Mouse (Mus musculus) left cerebral cortex, adult 11 months (tissue): Measurements from ENCODE around the gene Sec61b.

ENCODE experiments used
- DNase-seq: peaks from one replicate; pipeline ENCODE4 v3.0.0; 2022; ENCODE audit warnings: low spot score

The Sec61b gene

GRCm38 (mm10) chr4:47491243-47491642 lies 16.8 kb downstream of the Sec61b start:
- DNase-seq = no peak

- DNase-seq = no peak
These were observed 18.0 kb downstream of the Sec61b start for GRCm38 (mm10) chr4:47492311-47493086.

DNA sequence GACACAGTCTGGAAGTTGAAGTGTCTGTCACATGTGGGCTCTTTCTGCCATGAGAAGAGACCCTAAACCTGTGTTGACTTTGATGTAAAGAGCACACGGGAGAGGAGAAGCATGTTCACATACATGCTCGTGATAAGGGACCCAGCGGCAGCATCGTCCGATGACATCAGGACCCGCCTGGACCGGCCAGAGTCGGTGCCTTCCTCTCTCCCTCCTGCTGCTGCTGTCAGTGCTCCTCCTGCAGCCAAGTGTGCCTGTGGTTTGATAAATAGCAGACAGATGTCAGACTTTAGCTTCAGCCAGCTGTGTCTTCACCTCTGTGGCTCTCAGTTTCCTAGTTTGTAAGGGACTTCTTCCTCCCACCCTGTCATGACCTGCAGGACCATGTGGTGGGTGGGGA lies 19.0 kb downstream of the Sec61b start:
- no peak for DNase-seq

- DNase-seq = no peak
These were observed 19.7 kb downstream of the Sec61b start for GRCm38 (mm10) chr4:47494137-47494536.

DNA sequence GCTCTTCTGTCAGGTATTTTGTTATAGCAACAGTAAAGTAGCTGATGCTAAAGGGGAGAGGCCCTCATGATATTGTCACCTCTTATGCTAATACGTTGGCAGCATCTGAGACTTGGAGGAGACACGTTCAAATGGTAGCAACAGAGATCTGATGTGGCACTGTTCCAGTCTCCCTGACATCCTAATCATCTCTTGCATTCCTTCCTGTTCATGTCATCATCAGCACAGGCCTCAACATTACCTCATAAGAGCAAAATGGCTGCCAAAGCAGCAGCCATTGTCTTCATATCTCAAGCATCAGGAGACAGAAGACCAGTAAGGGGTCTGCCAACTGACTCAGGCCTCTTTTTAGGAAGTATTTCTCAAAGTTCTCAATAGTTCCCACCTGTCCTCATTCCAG lies 20.2 kb downstream of the Sec61b start:
- DNase-seq = no peak

DNA sequence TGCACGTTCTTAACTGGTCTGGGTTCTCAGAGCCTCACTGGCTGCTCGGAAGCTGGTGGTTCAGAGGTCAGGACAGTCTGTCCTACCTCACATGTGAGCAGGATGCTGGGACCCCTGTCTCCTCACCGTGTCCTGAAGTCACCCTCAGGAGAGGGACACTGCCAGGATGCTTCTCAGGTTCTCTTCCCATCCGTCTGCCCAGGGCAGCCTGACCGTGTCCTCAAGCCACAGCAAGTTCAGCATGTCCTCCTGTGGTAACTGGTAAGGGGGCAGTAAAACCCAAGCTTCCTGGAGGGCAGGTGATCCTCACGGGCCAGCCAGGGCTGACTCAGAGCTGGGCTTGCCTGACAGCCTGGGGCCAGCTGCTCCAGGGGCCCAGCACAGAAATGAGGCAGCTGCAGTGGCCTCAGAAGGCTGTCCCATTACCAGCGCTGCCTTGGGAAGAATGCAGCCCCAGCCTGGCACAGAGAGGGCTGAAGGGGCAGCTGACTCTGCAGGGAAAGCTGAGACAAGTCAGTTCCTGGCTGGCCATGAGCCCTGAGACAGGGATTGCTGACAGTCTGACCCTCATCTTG lies 23.4 kb downstream of the Sec61b start:
- DNase-seq = no peak

DNA sequence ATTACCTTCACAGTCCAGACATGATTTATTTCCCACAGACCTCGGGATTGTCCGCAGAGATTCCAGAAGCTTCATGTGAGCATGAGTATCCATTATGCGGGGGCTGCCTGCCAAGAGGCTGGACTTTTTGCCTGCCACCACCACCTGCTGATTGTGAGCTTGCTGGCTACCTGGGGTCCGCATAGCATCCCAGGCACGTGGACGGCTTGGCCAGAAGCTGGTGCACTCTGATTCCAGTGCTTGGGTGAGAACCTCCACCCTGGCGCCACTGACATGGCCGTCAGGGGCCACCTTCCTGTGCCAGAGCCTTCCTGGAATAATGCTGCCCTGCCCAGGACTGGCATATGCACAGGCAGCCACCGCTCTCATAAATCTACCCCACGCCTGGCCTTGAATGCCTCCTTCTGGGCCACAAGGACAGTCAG lies 24.7 kb downstream of the Sec61b start:
- DNase-seq = no peak

DNA sequence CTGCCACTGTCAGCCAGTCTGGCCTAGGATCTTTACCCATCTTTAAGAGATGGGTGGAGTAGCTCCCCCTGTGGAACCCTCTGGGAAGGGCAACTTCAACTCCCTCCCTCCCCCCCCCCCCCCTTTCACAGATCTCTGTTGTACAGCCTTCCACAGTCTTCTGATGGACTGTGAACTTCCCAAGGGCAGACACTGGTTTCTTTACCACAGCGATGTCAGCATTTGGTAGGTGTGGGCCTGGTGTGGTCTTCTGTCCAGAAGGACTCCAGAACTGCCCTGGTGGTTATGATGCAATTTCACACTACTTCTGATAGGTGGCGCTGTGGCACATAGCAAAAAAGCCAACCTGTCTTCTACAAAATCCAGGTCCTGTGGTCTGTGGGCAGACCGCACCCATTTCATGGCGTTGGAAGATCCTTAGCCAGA lies 28.1 kb downstream of the Sec61b start:
- DNase-seq = peak; percentile 16

- DNase-seq = no peak
These were observed 28.6 kb downstream of the Sec61b start for GRCm38 (mm10) chr4:47503045-47503444.

GRCm38 (mm10) chr4:47504841-47505517 lies 30.5 kb downstream of the Sec61b start:
- no peak for DNase-seq

- DNase-seq = no peak
These were observed 44.2 kb downstream of the Sec61b start for GRCm38 (mm10) chr4:47518551-47519181.

DNA sequence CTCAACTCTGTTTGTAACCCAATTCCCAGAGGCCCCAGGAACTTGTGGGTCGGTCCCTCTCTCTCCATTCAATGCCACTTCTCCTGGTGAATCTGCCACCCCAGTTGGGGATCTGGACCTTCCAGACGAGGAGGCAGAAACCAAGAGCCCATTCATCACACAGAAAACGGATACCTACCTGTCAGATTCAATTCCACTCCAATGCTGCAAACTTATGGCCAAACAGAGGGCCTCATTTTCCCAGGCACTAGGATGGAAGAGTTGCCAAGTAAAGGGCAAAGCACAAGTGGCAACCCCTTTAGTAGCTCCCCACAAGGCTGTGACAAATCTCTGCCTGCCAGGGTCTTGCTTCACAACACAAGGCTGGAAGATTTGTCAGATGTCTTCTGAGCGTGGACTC lies 45.6 kb downstream of the Sec61b start:
- no peak for DNase-seq

DNA sequence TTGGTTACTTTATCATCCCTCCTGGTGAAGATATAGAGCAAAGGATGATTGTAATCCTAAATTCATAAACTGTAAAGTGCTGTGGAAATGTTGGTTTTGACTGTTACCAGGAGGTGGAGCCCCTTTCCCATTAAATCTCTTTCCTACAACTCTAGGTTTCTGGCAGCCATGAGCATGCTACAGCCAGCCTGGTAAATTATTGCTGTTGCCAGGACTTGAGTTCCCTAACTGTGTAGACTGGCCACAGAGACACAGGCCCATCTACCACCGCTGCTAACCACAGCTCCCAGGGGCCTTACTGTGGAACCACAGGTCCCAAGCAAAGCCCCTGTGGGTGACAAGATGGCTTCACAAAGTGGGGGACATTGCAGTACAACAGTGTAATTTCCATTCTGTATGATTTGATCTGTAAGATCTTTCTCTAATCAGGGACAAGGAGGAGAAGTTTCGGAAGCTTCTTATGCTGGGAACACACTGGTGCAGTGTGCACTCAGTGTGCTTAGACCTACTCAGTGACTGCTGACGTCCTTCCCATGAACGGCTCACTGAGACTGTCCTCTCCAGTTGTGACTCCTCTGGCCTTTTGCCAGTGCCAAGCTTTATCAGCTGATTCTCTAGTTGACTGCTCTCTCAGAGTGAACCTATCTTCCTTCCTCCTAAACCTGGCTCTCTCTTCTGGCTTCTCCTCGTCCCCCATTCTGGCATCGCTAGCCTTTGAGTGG lies 47.6 kb downstream of the Sec61b start:
- DNase-seq = peak; percentile 19

DNA sequence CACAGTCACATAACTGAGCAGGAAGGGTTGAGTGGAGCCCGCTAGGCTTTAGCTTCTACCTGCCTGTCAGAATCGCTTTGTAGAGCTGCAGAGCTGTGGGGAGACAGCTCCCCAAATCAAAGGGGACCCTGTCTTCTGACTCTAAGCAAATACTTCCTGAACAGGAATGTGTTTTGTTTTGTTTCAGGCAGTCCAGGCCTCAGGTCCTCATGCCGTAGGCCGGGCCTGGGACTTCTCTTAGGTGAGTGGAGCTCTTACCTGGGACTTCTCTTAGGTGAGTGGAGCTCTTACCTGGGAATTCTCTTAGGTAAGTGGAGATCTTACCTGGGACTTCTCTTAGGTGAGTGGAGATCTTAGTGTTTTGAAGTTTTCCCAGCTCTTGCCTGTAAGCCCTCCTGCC lies 55.4 kb downstream of the Sec61b start:
- no peak for DNase-seq
